Mouse (Mus musculus) monocyte, adult 5-6 weeks (primary cell): Measurements from ENCODE around the gene Ring1. TPM values are rescaled to one million over a fixed set of nuclear protein-coding genes. Genes with fewer than 3 reads are reported as not detected.

Experiments
- total RNA-seq: library from RNA; stranded (forward); fragments of 200-1000, 200-491, 200-594 nt; gene quantifications from 3 replicates; pipeline ENCODE4 v1.2.3, GENCODE M21; 2017

The Ring1 gene
- total RNA-seq, 1 experiment from 2014 or later = 10.9 TPM

Other genes starting within 250 kb of the Ring1 start
- 0.29 to 1.2 TPM in 2 of 3 replicates, not detected in the other for gene Angptl4, start 242.8 kb downstream of the Ring1 start, total RNA-seq
- gene Kank3, start 214.2 kb downstream of the Ring1 start, total RNA-seq = 8.6 to 12.3 TPM (median 10.3 TPM) in 3 replicates
- 887 to 1,482 TPM (median 1,008 TPM) in 3 replicates for gene Rps28, start 200.1 kb downstream of the Ring1 start, total RNA-seq
- 107 to 131 TPM (median 117 TPM) in 3 replicates for gene Ndufa7, start 200.1 kb downstream of the Ring1 start, total RNA-seq
- gene Cd320, start 181.6 kb downstream of the Ring1 start, total RNA-seq = 1.1 to 1.5 TPM in 2 of 3 replicates, not detected in the other
- gene Gm7029, start 150.8 kb downstream of the Ring1 start, total RNA-seq = not detected in 3 replicates
- 0.48 to 4.9 TPM (median 0.96 TPM) in 3 replicates for gene Kifc1, start 134.0 kb downstream of the Ring1 start, total RNA-seq
- gene Platr17, start 119.5 kb downstream of the Ring1 start, total RNA-seq = 1.6 to 5.9 TPM (median 5.5 TPM) in 3 replicates
- gene Daxx, start 115.3 kb downstream of the Ring1 start, total RNA-seq = 38.2 to 72.8 TPM (median 49.3 TPM) in 3 replicates
- gene Tapbp, start 108.8 kb downstream of the Ring1 start, total RNA-seq = 129 to 172 TPM (median 140 TPM) in 3 replicates
- 21.8 to 32.2 TPM (median 31.5 TPM) in 3 replicates for gene Zbtb22, start 108.8 kb downstream of the Ring1 start, total RNA-seq
- 43.6 to 72.8 TPM (median 71.4 TPM) in 3 replicates for gene Rgl2, start 95.1 kb downstream of the Ring1 start, total RNA-seq
- gene Pfdn6, start 84.3 kb downstream of the Ring1 start, total RNA-seq = 88.1 to 107 TPM (median 98.7 TPM) in 3 replicates
- gene Wdr46, start 84.0 kb downstream of the Ring1 start, total RNA-seq = 11.1 to 17.8 TPM (median 16.3 TPM) in 3 replicates
- 2.6 to 4.6 TPM (median 3.5 TPM) in 3 replicates for gene B3galt4, start 73.2 kb downstream of the Ring1 start, total RNA-seq
- gene Vps52, start 68.9 kb downstream of the Ring1 start, total RNA-seq = 16.8 to 32.7 TPM (median 25.1 TPM) in 3 replicates
- gene Rps18, start 68.7 kb downstream of the Ring1 start, total RNA-seq = 765 to 894 TPM (median 817 TPM) in 3 replicates
- 3,712 to 3,894 TPM (median 3,837 TPM) in 3 replicates for gene H2-K1, start 24.3 kb downstream of the Ring1 start, total RNA-seq
- 77.7 to 117 TPM (median 111 TPM) in 3 replicates for gene H2-Ke6, start 3.4 kb upstream of the Ring1 start, total RNA-seq
- 105 to 116 TPM (median 115 TPM) in 3 replicates for gene Slc39a7, start 7.0 kb upstream of the Ring1 start, total RNA-seq
- gene Rxrb, start 7.1 kb upstream of the Ring1 start, total RNA-seq = 34.6 to 41.0 TPM (median 40.7 TPM) in 3 replicates
- 1.5 to 11.2 TPM (median 4.7 TPM) in 3 replicates for gene Col11a2, start 14.8 kb upstream of the Ring1 start, total RNA-seq
- 7.8 to 18.9 TPM (median 17.6 TPM) in 3 replicates for gene H2-Oa, start 67.7 kb upstream of the Ring1 start, total RNA-seq
- gene H2-DMa, start 94.9 kb upstream of the Ring1 start, total RNA-seq = 55.9 to 84.5 TPM (median 72.8 TPM) in 3 replicates
- 374 to 583 TPM (median 393 TPM) in 3 replicates for gene Brd2, start 98.0 kb upstream of the Ring1 start, total RNA-seq
- gene H2-DMb2, start 118.6 kb upstream of the Ring1 start, total RNA-seq = 71.7 to 98.5 TPM (median 90.4 TPM) in 3 replicates
- 48.2 to 62.0 TPM (median 61.5 TPM) in 3 replicates for gene H2-DMb1, start 128.4 kb upstream of the Ring1 start, total RNA-seq
- 145 to 195 TPM (median 175 TPM) in 3 replicates for gene Tap1, start 162.9 kb upstream of the Ring1 start, total RNA-seq
- gene Psmb9, start 163.1 kb upstream of the Ring1 start, total RNA-seq = 119 to 198 TPM (median 134 TPM) in 3 replicates
- gene Psmb8, start 173.0 kb upstream of the Ring1 start, total RNA-seq = 387 to 472 TPM (median 466 TPM) in 3 replicates
- 87.6 to 119 TPM (median 96.6 TPM) in 3 replicates for gene Tap2, start 178.8 kb upstream of the Ring1 start, total RNA-seq
- 59.1 to 84.6 TPM (median 63.2 TPM) in 3 replicates for gene H2-Ob, start 214.2 kb upstream of the Ring1 start, total RNA-seq
- gene H2-Ab1, start 233.0 kb upstream of the Ring1 start, total RNA-seq = 588 to 931 TPM (median 911 TPM) in 3 replicates